Mouse (Mus musculus): ENCODE results near the gene Rab14.

- TF ChIP-seq CTCF (IDR thresholded peaks at IDR 0.05; ENCODE audit: insufficient read depth, low read length) (no peak), POLR2A (IDR thresholded peaks at IDR 0.05; ENCODE audit: borderline replicate concordance, extremely low read depth, low read depth, low read length) (no peak)
Observed at GRCm38 (mm10) chr2:35218736-35219135, 17.8 kb upstream of the Rab14 start.
